Mouse (Mus musculus) central nervous system, embryonic 18 days (tissue): ENCODE results near the gene Esrrb. TPM values are rescaled to one million over a fixed set of nuclear protein-coding genes. Genes with fewer than 3 reads are reported as not detected.

Experiments used
- polyA plus RNA-seq: library from polyadenylated mRNA; depleted of rRNA; stranded (reverse); fragments of >200 nt; gene quantifications from 2 replicates; pipeline ENCODE4 v1.2.3, GENCODE M21; 2012; rRNA removed

The Esrrb gene
- polyA plus RNA-seq, result 2.0 and 4.2 TPM in 2 replicates

GRCm38 (mm10) chr12:86360696-86361631 is at the start of gene Esrrb:
TSS of gene Esrrb (plus strand) at chr12:86361117.

Other genes starting within 250 kb of the Esrrb start
- 28.5 and 28.6 TPM in 2 replicates for gene Gpatch2l, start 119.3 kb upstream of the Esrrb start, polyA plus RNA-seq